Mouse (Mus musculus): ENCODE results near the gene Pax2. TPM values are rescaled to one million over a fixed set of nuclear protein-coding genes. Genes with fewer than 3 reads are reported as not detected.

The Pax2 gene
- polyA plus RNA-seq, 1 experiment from 2014 or later, result not detected

- H3K4me3 ChIP-seq (ENCODE audit: low read depth, low read length), result no peak overlapping the region
These were observed 3.8 kb downstream of the Pax2 start for GRCm38 (mm10) chr19:44759531-44760118.

GRCm38 (mm10) chr19:44760259-44761131 lies 4.7 kb downstream of the Pax2 start:
- Histone ChIP-seq H3K4me1 (ENCODE audit: control insufficient read depth, insufficient read depth, low read length) (peaks cover 22% of the 10 kb centered on the region), H3K27ac (ENCODE audit: low read depth, low read length) (no peak overlapping the region), H3K9ac (ENCODE audit: low read depth, low read length) (no peak overlapping the region), H3K36me3 (ENCODE audit: control insufficient read depth, insufficient read depth, low read length) (no peaks in the 10 kb centered on the region), H3K4me2 (no peak overlapping the region), H3K27me3 (ENCODE audit: control insufficient read depth, insufficient read depth, low read length) (peaks cover 93% of the 10 kb centered on the region), H3K9me3 (replicated peaks; ENCODE audit: control insufficient read depth, low read length) (no peaks in the 10 kb centered on the region), H3K4me3 (ENCODE audit: low read depth, low read length) (no peak overlapping the region)
- ATAC-seq (replicated peaks; ENCODE audit: insufficient number of reproducible peaks, low FRiP score, low TSS enrichment), result no peak
- WGBS (ENCODE audit: insufficient replicate concordance), result under 1% methylated on average over 39 of the region's 39 CpGs

More at GRCm38 (mm10) chr19:44759531-44760118, 3.8 kb downstream of the Pax2 start:
- no peak for ATAC-seq (replicated peaks; ENCODE audit: insufficient number of reproducible peaks, low FRiP score, low TSS enrichment)
- Histone ChIP-seq H3K27ac (ENCODE audit: low read depth, low read length) (no peak overlapping the region), H3K4me2 (peak overlapping the region; percentile 30; the same call in 1 of the 2 replicates), H3K4me1 (ENCODE audit: control insufficient read depth, insufficient read depth, low read length) (peaks cover 23% of the 10 kb centered on the region), H3K27me3 (ENCODE audit: control insufficient read depth, insufficient read depth, low read length) (peaks cover 93% of the 10 kb centered on the region), H3K9ac (ENCODE audit: low read depth, low read length) (0 out of 2 replicates have a peak overlapping the region, but pooled peaks have one; percentile 24), H3K9me3 (replicated peaks; ENCODE audit: control insufficient read depth, low read length) (no peaks in the 10 kb centered on the region), H3K36me3 (ENCODE audit: control insufficient read depth, insufficient read depth, low read length) (no peaks in the 10 kb centered on the region)
- WGBS (ENCODE audit: insufficient replicate concordance), result 2% methylated on average over 37 of the region's 37 CpGs

GRCm38 (mm10) chr19:44762121-44762621 lies 6.3 kb downstream of the Pax2 start:
- Histone ChIP-seq H3K4me1 (ENCODE audit: control insufficient read depth, insufficient read depth, low read length) (peaks cover 7% of the 10 kb centered on the region), H3K9me3 (replicated peaks; ENCODE audit: control insufficient read depth, low read length) (no peaks in the 10 kb centered on the region), H3K9ac (ENCODE audit: low read depth, low read length) (no peak overlapping the region), H3K27ac (ENCODE audit: low read depth, low read length) (no peak overlapping the region), H3K4me3 (ENCODE audit: low read depth, low read length) (no peak overlapping the region), H3K27me3 (ENCODE audit: control insufficient read depth, insufficient read depth, low read length) (peaks cover 87% of the 10 kb centered on the region), H3K4me2 (no peak overlapping the region), H3K36me3 (ENCODE audit: control insufficient read depth, insufficient read depth, low read length) (no peaks in the 10 kb centered on the region)
- WGBS (ENCODE audit: insufficient replicate concordance), result 34% methylated on average over 7 of the region's 7 CpGs
- ATAC-seq (replicated peaks; ENCODE audit: insufficient number of reproducible peaks, low FRiP score, low TSS enrichment), result no peak

GRCm38 (mm10) chr19:44770268-44771050 lies 14.6 kb downstream of the Pax2 start:
- Histone ChIP-seq H3K4me3 (ENCODE audit: low read depth, low read length) (no peak overlapping the region), H3K9me3 (replicated peaks; ENCODE audit: control insufficient read depth, low read length) (no peaks in the 10 kb centered on the region), H3K27ac (ENCODE audit: low read depth, low read length) (no peak overlapping the region), H3K27me3 (ENCODE audit: control insufficient read depth, insufficient read depth, low read length) (peaks cover 33% of the 10 kb centered on the region), H3K4me1 (ENCODE audit: control insufficient read depth, insufficient read depth, low read length) (no peaks in the 10 kb centered on the region), H3K4me2 (no peak overlapping the region), H3K36me3 (ENCODE audit: control insufficient read depth, insufficient read depth, low read length) (no peaks in the 10 kb centered on the region), H3K9ac (ENCODE audit: low read depth, low read length) (no peak overlapping the region)
- ATAC-seq (replicated peaks; ENCODE audit: insufficient number of reproducible peaks, low FRiP score, low TSS enrichment), result no peak
- 54% methylated on average over 6 of the region's 6 CpGs for WGBS (ENCODE audit: insufficient replicate concordance)

- Histone ChIP-seq H3K36me3 (ENCODE audit: control insufficient read depth, insufficient read depth, low read length) (no peaks in the 10 kb centered on the region), H3K9ac (ENCODE audit: low read depth, low read length) (no peak overlapping the region), H3K27ac (ENCODE audit: low read depth, low read length) (no peak overlapping the region), H3K9me3 (replicated peaks; ENCODE audit: control insufficient read depth, low read length) (no peaks in the 10 kb centered on the region), H3K4me1 (ENCODE audit: control insufficient read depth, insufficient read depth, low read length) (no peaks in the 10 kb centered on the region), H3K27me3 (ENCODE audit: control insufficient read depth, insufficient read depth, low read length) (peaks cover 28% of the 10 kb centered on the region), H3K4me3 (ENCODE audit: low read depth, low read length) (no peak overlapping the region), H3K4me2 (no peak overlapping the region)
- WGBS (ENCODE audit: insufficient replicate concordance), result 70% methylated on average over 13 of the region's 13 CpGs
- ATAC-seq (replicated peaks; ENCODE audit: insufficient number of reproducible peaks, low FRiP score, low TSS enrichment), result no peak
These were observed 15.7 kb downstream of the Pax2 start for GRCm38 (mm10) chr19:44771499-44771898.

DNA sequence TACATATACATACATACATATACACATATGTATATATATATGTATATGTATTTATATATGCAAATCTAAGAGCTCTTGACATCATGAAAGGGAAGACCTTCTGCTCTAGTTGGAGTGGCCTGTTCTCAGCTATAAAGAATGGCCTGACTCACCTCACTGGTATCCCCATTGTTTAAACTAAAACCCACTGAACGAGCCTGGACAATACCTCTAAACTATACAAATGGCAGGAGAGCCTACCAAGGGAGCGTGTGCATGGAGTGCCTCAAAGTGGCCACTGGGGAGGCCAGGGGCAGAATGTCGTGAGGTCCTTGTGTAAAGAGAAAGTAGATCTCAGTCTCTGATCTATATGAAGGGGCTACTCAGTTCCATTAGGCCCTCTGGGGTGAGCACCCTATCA lies 26.1 kb downstream of the Pax2 start:
- no peaks in the 10 kb centered on the region for H3K36me3 ChIP-seq (ENCODE audit: control insufficient read depth, insufficient read depth, low read length)
- no peak overlapping the region for H3K4me2 ChIP-seq
- 62% methylated on average over 3 of the region's 3 CpGs for WGBS (ENCODE audit: insufficient replicate concordance)
- no peak for ATAC-seq (replicated peaks; ENCODE audit: insufficient number of reproducible peaks, low FRiP score, low TSS enrichment)
- peaks cover 3% of the 10 kb centered on the region; the same call in 1 of the 2 replicates for H3K4me1 ChIP-seq (ENCODE audit: control insufficient read depth, insufficient read depth, low read length)
- H3K9ac ChIP-seq (ENCODE audit: low read depth, low read length), result no peak overlapping the region
- no peak overlapping the region for H3K27ac ChIP-seq (ENCODE audit: low read depth, low read length)
- no peak overlapping the region for H3K4me3 ChIP-seq (ENCODE audit: low read depth, low read length)
- H3K27me3 ChIP-seq (ENCODE audit: control insufficient read depth, insufficient read depth, low read length), result peaks cover 28% of the 10 kb centered on the region
- no peaks in the 10 kb centered on the region for H3K9me3 ChIP-seq (replicated peaks; ENCODE audit: control insufficient read depth, low read length)

DNA sequence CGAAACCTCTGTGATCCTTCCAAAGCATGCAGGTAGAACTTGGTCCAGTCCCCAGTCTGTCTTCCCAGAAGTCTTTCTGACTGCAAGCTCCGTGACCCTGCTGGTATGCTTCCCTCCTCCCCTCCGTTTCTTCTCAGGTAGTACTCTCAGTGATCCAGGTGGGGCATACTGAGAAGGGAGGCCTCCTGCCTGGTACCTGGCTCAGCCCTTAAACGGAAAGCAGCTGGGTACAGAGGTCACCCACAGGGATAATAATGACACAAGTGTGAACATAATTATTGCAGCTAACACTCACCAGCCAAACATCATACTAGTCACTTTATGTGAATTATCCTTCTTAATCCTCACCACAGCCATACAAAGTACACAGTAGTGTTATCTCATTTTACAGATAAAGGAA lies 28.5 kb downstream of the Pax2 start:
- no peaks in the 10 kb centered on the region for H3K36me3 ChIP-seq (ENCODE audit: control insufficient read depth, insufficient read depth, low read length)
- H3K27me3 ChIP-seq (ENCODE audit: control insufficient read depth, insufficient read depth, low read length), result peaks cover 28% of the 10 kb centered on the region
- no peak overlapping the region for H3K9ac ChIP-seq (ENCODE audit: low read depth, low read length)
- H3K9me3 ChIP-seq (replicated peaks; ENCODE audit: control insufficient read depth, low read length), result no peaks in the 10 kb centered on the region
- no peak overlapping the region for H3K4me2 ChIP-seq
- H3K4me1 ChIP-seq (ENCODE audit: control insufficient read depth, insufficient read depth, low read length), result peaks cover 3% of the 10 kb centered on the region; the same call in 1 of the 2 replicates
- WGBS (ENCODE audit: insufficient replicate concordance), result 44% methylated on average over 4 of the region's 4 CpGs
- H3K27ac ChIP-seq (ENCODE audit: low read depth, low read length), result no peak overlapping the region
- no peak overlapping the region for H3K4me3 ChIP-seq (ENCODE audit: low read depth, low read length)
- no peak for ATAC-seq (replicated peaks; ENCODE audit: insufficient number of reproducible peaks, low FRiP score, low TSS enrichment)

DNA sequence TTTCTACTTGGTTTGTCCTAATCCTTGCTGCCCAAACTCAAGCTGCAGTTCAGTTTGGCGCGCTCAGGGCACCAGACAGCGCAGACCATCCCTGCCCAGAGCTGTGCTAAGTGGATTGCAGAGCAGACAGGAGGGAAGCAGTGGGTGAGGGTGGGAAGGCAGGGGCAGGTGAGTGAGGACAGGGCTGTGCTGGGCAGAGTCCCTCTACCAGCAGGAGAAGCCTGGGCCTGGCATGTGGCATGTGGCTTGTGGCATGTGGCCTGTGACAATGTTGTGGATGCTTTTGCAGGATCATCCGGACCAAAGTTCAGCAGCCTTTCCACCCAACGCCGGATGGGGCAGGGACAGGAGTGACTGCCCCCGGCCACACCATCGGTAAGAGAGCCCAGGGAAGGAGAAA lies 32.6 kb downstream of the Pax2 start:
- Histone ChIP-seq H3K27me3 (ENCODE audit: control insufficient read depth, insufficient read depth, low read length) (peaks cover 30% of the 10 kb centered on the region), H3K4me2 (no peak overlapping the region), H3K9ac (ENCODE audit: low read depth, low read length) (no peak overlapping the region), H3K4me3 (ENCODE audit: low read depth, low read length) (no peak overlapping the region), H3K9me3 (replicated peaks; ENCODE audit: control insufficient read depth, low read length) (no peaks in the 10 kb centered on the region), H3K36me3 (ENCODE audit: control insufficient read depth, insufficient read depth, low read length) (no peaks in the 10 kb centered on the region), H3K4me1 (ENCODE audit: control insufficient read depth, insufficient read depth, low read length) (peaks cover 3% of the 10 kb centered on the region; the same call in 1 of the 2 replicates), H3K27ac (ENCODE audit: low read depth, low read length) (no peak overlapping the region)
- no peak for ATAC-seq (replicated peaks; ENCODE audit: insufficient number of reproducible peaks, low FRiP score, low TSS enrichment)
- WGBS (ENCODE audit: insufficient replicate concordance), result 74% methylated on average over 8 of the region's 8 CpGs
